Mouse (Mus musculus) heart, postnatal 0 days (tissue): ENCODE measurements around the gene Ltb4r1. TPM values are rescaled to one million over a fixed set of nuclear protein-coding genes. Genes with fewer than 3 reads are reported as not detected.

Source experiments
- ATAC-seq: fragments of 200-750 bp; cut with Nextera tagmentation; 2 replicates; pipeline ENCODE4 v1.8.0; 2017; ENCODE audit warnings: low read depth, moderate number of reproducible peaks, moderate library complexity; ENCODE audit not compliant: insufficient read depth
- DNase-seq: peaks from one replicate; pipeline ENCODE4 v3.0.0-alpha.2; 2016; ENCODE audit warnings: low spot score
- H3K27ac ChIP-seq: fragments of 300-500 bp; sonication (generic); 2 replicates; pipeline ENCODE4 v1.5.1; 2014; ENCODE audit warnings: low read depth, mild to moderate bottlenecking
- H3K27me3 ChIP-seq: fragments of 300-500 bp; sonication (generic); 2 replicates; pipeline ENCODE4 v1.6.1; 2014; ENCODE audit warnings: low read length, mixed read lengths; ENCODE audit not compliant: control insufficient read depth, insufficient read depth
- H3K36me3 ChIP-seq: fragments of 300-500 bp; sonication (generic); replicated peaks from 2 replicates; pipeline ENCODE4 v1.6.1; 2014; ENCODE audit warnings: low read length, mixed read lengths; ENCODE audit not compliant: control insufficient read depth, insufficient read depth
- H3K4me1 ChIP-seq: fragments of 300-500 bp; sonication (generic); 2 replicates; pipeline ENCODE4 v1.6.1; 2014; ENCODE audit warnings: antibody characterized with exemption; ENCODE audit not compliant: control insufficient read depth, insufficient read depth
- H3K4me2 ChIP-seq: fragments of 300-500 bp; sonication (generic); 2 replicates; pipeline ENCODE4 v1.6.1; 2014; ENCODE audit warnings: low read depth, mild to moderate bottlenecking, low read length, moderate library complexity
- H3K4me3 ChIP-seq: fragments of 300-500 bp; sonication (generic); 2 replicates; pipeline ENCODE4 v1.5.1; 2014; ENCODE audit warnings: low read depth, low read length
- H3K9ac ChIP-seq: fragments of 300-500 bp; sonication (generic); replicated peaks from 2 replicates; pipeline ENCODE4 v1.6.1; 2014; ENCODE audit warnings: low read depth, low read length, mixed read lengths
- H3K9me3 ChIP-seq: fragments of 300-500 bp; sonication (generic); replicated peaks from 2 replicates; pipeline ENCODE4 v1.6.1; 2016; ENCODE audit warnings: low read length; ENCODE audit not compliant: control insufficient read depth
- CTCF ChIP-seq: IDR thresholded peaks from 2 replicates; pipeline ENCODE4 v1.5.1; 2016; ENCODE audit warnings: antibody characterized with exemption, control low read depth, low read depth
- EP300 ChIP-seq: IDR thresholded peaks from 2 replicates; pipeline ENCODE4 v1.6.1; 2016; ENCODE audit warnings: antibody characterized with exemption, low read depth
- WGBS: fragments of 180-500 bp; shearing (Covaris S2); extraction: QIAGEN DNeasy Blood & Tissue Kit; methylation state at CpG from one replicate; pipeline ENCODE4 v1.1.7; 2014; 5-methylcytosine and 5-hydroxymethylcytosine counted together
- polyA plus RNA-seq: library from polyadenylated mRNA; unstranded; fragments of >200 nt; fragmentation: Nextera tagmentation; extraction: Ambion mirVana; gene quantifications from 2 replicates; pipeline ENCODE4 v1.2.1, GENCODE M21; 2015
- total RNA-seq: library from RNA; depleted of rRNA; stranded (reverse); fragments of >200 nt; gene quantifications from 2 replicates; pipeline ENCODE4 v1.2.3, GENCODE M21; 2014; ENCODE audit warnings: low replicate concordance

Ltb4r1 gene
- total and polyA plus RNA-seq, 2 experiments from 2014 or later: 0.40 TPM; not detected in 1

- no peak for DNase-seq
- no peak for TF ChIP-seq EP300
- TF ChIP-seq CTCF: no peak
These were observed 22.0 kb downstream of the Ltb4r1 start for GRCm38 (mm10) chr14:55787731-55788130.

GRCm38 (mm10) chr14:55788256-55789050 lies 22.7 kb downstream of the Ltb4r1 start, which contains the start of gene Ripk3:
Gene Ripk3 (minus strand): TSS chr14:55788865.
- no peak for TF ChIP-seq EP300
- no peak for TF ChIP-seq CTCF
- peaks cover 11% of the 10 kb centered on the region; the same call in 1 of the 2 replicates for H3K4me1 ChIP-seq
- H3K4me2 ChIP-seq: peak within 1 kb of the TSS; percentile 77
- no peaks in the 10 kb centered on the region for H3K36me3 ChIP-seq
- ATAC-seq: no peak
- H3K27ac ChIP-seq: no peak within 1 kb of the TSS
- peak within 1 kb of the TSS; percentile 37; the same call in 1 of the 2 replicates for H3K9ac ChIP-seq
- no peaks in the 10 kb centered on the region for H3K9me3 ChIP-seq
- DNase-seq: no peak
- peaks cover 38% of the 10 kb centered on the region for H3K27me3 ChIP-seq
- peak within 1 kb of the TSS; percentile 53 for H3K4me3 ChIP-seq
- WGBS: 5% methylated on average over 40 of the region's 40 CpGs

More at GRCm38 (mm10) chr14:55787731-55788130, 22.0 kb downstream of the Ltb4r1 start:
- H3K4me3 ChIP-seq: peak overlapping the region; percentile 53
- no peak for ATAC-seq
- no peak overlapping the region for H3K9ac ChIP-seq
- H3K4me2 ChIP-seq: peak overlapping the region; percentile 77
- H3K4me1 ChIP-seq: peaks cover 11% of the 10 kb centered on the region; the same call in 1 of the 2 replicates
- WGBS: 37% methylated on average over 11 of the region's 11 CpGs
- no peaks in the 10 kb centered on the region for H3K36me3 ChIP-seq
- no peak overlapping the region for H3K27ac ChIP-seq
- no peaks in the 10 kb centered on the region for H3K9me3 ChIP-seq
- H3K27me3 ChIP-seq: peaks cover 41% of the 10 kb centered on the region

DNA sequence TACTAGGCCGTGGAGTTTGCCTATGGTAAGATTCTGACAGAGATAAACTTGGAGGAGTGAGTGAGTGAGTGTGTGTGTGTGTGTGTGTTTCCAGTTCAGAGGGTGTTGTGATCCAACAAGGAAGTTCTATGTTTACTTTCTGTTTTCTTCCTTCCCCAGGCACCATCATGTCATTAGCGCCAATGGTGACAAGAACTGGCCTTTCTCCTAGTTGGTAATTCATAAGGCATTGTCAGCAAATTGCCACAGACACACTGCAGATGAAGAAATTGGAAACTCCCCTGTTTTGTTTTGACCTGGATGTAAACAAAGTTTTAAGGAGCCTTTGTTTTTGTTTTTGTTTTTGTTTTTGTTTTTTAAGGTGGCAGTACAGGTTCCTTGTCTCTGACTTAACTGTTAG lies 27.7 kb downstream of the Ltb4r1 start:
- no peak overlapping the region for H3K27ac ChIP-seq
- ATAC-seq: no peak
- no peak overlapping the region for H3K4me3 ChIP-seq
- 63% methylated on average over 2 of the region's 2 CpGs for WGBS
- no peaks in the 10 kb centered on the region for H3K9me3 ChIP-seq
- no peak for DNase-seq
- peaks cover 9% of the 10 kb centered on the region for H3K27me3 ChIP-seq
- peaks cover 8% of the 10 kb centered on the region; the same call in 1 of the 2 replicates for H3K4me1 ChIP-seq
- H3K4me2 ChIP-seq: no peak overlapping the region
- H3K9ac ChIP-seq: no peak overlapping the region
- TF ChIP-seq EP300 (no peak), CTCF (no peak)
- H3K36me3 ChIP-seq: no peaks in the 10 kb centered on the region

DNA sequence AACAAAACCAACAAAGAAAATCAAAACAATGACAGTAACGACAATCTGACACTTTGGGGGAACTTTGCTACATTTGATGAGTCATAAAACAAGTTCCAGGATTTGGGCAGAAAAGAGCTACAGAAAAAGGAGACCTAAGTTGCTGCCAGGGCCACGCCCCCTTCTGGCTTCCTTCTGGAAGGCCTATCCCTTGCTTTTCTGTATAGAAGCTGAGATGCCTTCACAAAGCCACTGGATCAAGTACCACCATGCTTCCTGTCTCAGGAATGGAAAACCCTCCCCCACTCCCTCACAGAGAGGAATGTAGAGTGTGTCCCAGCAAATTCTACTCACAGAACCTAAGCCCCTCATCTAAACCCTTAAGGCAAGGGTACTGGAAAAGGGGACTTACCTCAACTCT lies 28.2 kb downstream of the Ltb4r1 start:
- Histone ChIP-seq H3K9ac (no peak overlapping the region), H3K4me3 (no peak overlapping the region), H3K27ac (no peak overlapping the region), H3K36me3 (no peaks in the 10 kb centered on the region), H3K4me2 (no peak overlapping the region), H3K27me3 (peaks cover 5% of the 10 kb centered on the region; the same call in 1 of the 2 replicates), H3K4me1 (0 out of 2 replicates have a peak, but pooled peaks cover 3% of the 10 kb centered on the region), H3K9me3 (no peaks in the 10 kb centered on the region)
- WGBS: 52% methylated on average over 2 of the region's 2 CpGs
- ATAC-seq (no peak), DNase-seq (no peak)
- no peak for TF ChIP-seq EP300
- TF ChIP-seq CTCF: no peak

- Histone ChIP-seq H3K9me3 (no peaks in the 10 kb centered on the region), H3K4me1 (0 out of 2 replicates have a peak, but pooled peaks cover 2% of the 10 kb centered on the region), H3K4me3 (no peak overlapping the region), H3K27me3 (no peaks in the 10 kb centered on the region), H3K4me2 (no peak overlapping the region), H3K27ac (peak overlapping the region; percentile 65), H3K36me3 (no peaks in the 10 kb centered on the region), H3K9ac (no peak overlapping the region)
- WGBS: 60% methylated on average over 15 of the region's 15 CpGs
- ATAC-seq (peak; percentile 76), DNase-seq (peak; percentile 76)
- no peak for TF ChIP-seq CTCF
- peak; percentile 64; the same call in 1 of the 2 replicates for TF ChIP-seq EP300
These were observed 29.8 kb downstream of the Ltb4r1 start for GRCm38 (mm10) chr14:55795380-55796163.
